ENCODE assay signal across 7 mouse cellular contexts in genomic region chr2:51973410-51973968, GRCm38 (mm10). TPM values are rescaled to one million over a fixed set of nuclear protein-coding genes. Genes with fewer than 3 reads are reported as not detected.
DNase-seq lines count a peak whose midpoint lies in the region; ATAC-seq and TF ChIP-seq lines count a peak whose summit lies in the region.

Gene Nmi (minus strand): TSS chr2:51973494.

- peak within 1 kb of the TSS; percentile 61 for H3K9ac ChIP-seq in heart, embryonic 15.5 days
- H3K9ac ChIP-seq in limb, embryonic 11.5 days (ENCODE audit: low read length): peak within 1 kb of the TSS; percentile 63
- H3K9ac ChIP-seq in midbrain, postnatal 0 days (replicated peaks; ENCODE audit: low read length, poor library complexity, severe bottlenecking): 0 out of 2 replicates have a peak within 1 kb of the TSS, but pooled peaks have one; percentile 29

- H3K4me1 ChIP-seq in heart, embryonic 15.5 days (replicated peaks): peaks cover 4% of the 10 kb centered on the region
- H3K4me1 ChIP-seq in limb, embryonic 11.5 days (ENCODE audit: control insufficient read depth, insufficient read depth, low read length): no peaks in the 10 kb centered on the region
- no peaks in the 10 kb centered on the region for H3K4me1 ChIP-seq in midbrain, postnatal 0 days (ENCODE audit: insufficient read depth, low read length)

- no peak for DNase-seq in urinary bladder, adult 2 months (ENCODE audit: low spot score)
- no peak for DNase-seq in urinary bladder, postnatal 4 days (ENCODE audit: low spot score in 2 of 2)
- peak; percentile 11 to 29 for DNase-seq in cerebellum, postnatal 14 days
- DNase-seq in limb, embryonic 11.5 days (ENCODE audit: low spot score): peak; percentile 28
- DNase-seq in midbrain, postnatal 0 days (ENCODE audit: low spot score): peak; percentile 14
- DNase-seq in gastrocnemius, postnatal 36 days: no peak

- peak within 1 kb of the TSS; percentile 61 for H3K4me2 ChIP-seq in heart, embryonic 15.5 days
- H3K4me2 ChIP-seq in limb, embryonic 11.5 days (ENCODE audit: low read depth, severe bottlenecking): peak within 1 kb of the TSS; percentile 60
- H3K4me2 ChIP-seq in midbrain, postnatal 0 days (ENCODE audit: low read depth, low read length, poor library complexity, severe bottlenecking): peak within 1 kb of the TSS; percentile 92

- peak within 1 kb of the TSS; percentile 83 for H3K27ac ChIP-seq in heart, embryonic 15.5 days
- H3K27ac ChIP-seq in limb, embryonic 11.5 days (replicated peaks; ENCODE audit: low read depth, low read length): no peak within 1 kb of the TSS; the same call in 1 of the 2 replicates
- H3K27ac ChIP-seq in midbrain, postnatal 0 days (ENCODE audit: low read depth, low read length): peak within 1 kb of the TSS; percentile 70

- no peaks in the 10 kb centered on the region for H3K9me3 ChIP-seq in heart, embryonic 15.5 days (replicated peaks)
- H3K9me3 ChIP-seq in limb, embryonic 11.5 days (ENCODE audit: control insufficient read depth, low read length): no peaks in the 10 kb centered on the region
- H3K9me3 ChIP-seq in midbrain, postnatal 0 days (ENCODE audit: low read length): no peaks in the 10 kb centered on the region

- intact Hi-C loops in gastrocnemius, postnatal 36 days (cut with DNase I): no loop called here

- WGBS in heart, embryonic 15.5 days: 64% methylated on average over 9 of the region's 9 CpGs
- WGBS in limb, embryonic 11.5 days: 82% methylated on average over 9 of the region's 9 CpGs
- WGBS in midbrain, postnatal 0 days: 68% methylated on average over 9 of the region's 9 CpGs

- ATAC-seq in heart, embryonic 15.5 days (replicated peaks; ENCODE audit: insufficient number of reproducible peaks, insufficient read depth, low FRiP score, low read depth): peak; percentile 76; the same call in 1 of the 2 replicates
- ATAC-seq in limb, embryonic 11.5 days (ENCODE audit: insufficient number of reproducible peaks, low FRiP score, low TSS enrichment, low read depth): 0 out of 2 replicates have a peak, but pooled peaks have one; percentile 44
- no peak for ATAC-seq in midbrain, postnatal 0 days (ENCODE audit: low FRiP score)

- no peaks in the 10 kb centered on the region for H3K27me3 ChIP-seq in heart, embryonic 15.5 days
- H3K27me3 ChIP-seq in limb, embryonic 11.5 days (ENCODE audit: control insufficient read depth, insufficient read depth, low read length): no peaks in the 10 kb centered on the region
- no peaks in the 10 kb centered on the region for H3K27me3 ChIP-seq in midbrain, postnatal 0 days (ENCODE audit: insufficient read depth, low read length)

- no peak for TF ChIP-seq CTCF in midbrain, postnatal 0 days (IDR thresholded peaks at IDR 0.05)

- peak within 1 kb of the TSS; percentile 60 for H3K4me3 ChIP-seq in heart, embryonic 15.5 days
- H3K4me3 ChIP-seq in limb, embryonic 11.5 days (ENCODE audit: low read depth, low read length): peak within 1 kb of the TSS; percentile 55
- peak within 1 kb of the TSS; percentile 61 for H3K4me3 ChIP-seq in midbrain, postnatal 0 days (ENCODE audit: low read depth, low read length)

- no peaks in the 10 kb centered on the region for H3K36me3 ChIP-seq in heart, embryonic 15.5 days
- no peaks in the 10 kb centered on the region for H3K36me3 ChIP-seq in limb, embryonic 11.5 days (ENCODE audit: control insufficient read depth, insufficient read depth, low read length)
- H3K36me3 ChIP-seq in midbrain, postnatal 0 days (ENCODE audit: insufficient read depth, low read length): no peaks in the 10 kb centered on the region

RNA-seq across cellular contexts. Expression of gene Nmi, which starts in this region (rescaled TPM):
- 25.2 and 26.5 TPM in 2 replicates for polyA plus RNA-seq in urinary bladder, adult 2 months (2012; rRNA removed)
- 16.2 and 18.2 TPM in 2 replicates for polyA plus RNA-seq in heart, embryonic 15.5 days (2015; fragmentation: Nextera tagmentation; extraction: Ambion mirVana)
- 8.3 and 8.9 TPM in 2 replicates for polyA plus RNA-seq in limb, embryonic 11.5 days (2014; fragmentation: Nextera tagmentation; extraction: Ambion mirVana)
- total RNA-seq in midbrain, postnatal 0 days (2014; rRNA removed): 1.8 and 4.2 TPM in 2 replicates
- polyA plus RNA-seq in midbrain, postnatal 0 days (2015; fragmentation: Nextera tagmentation; extraction: Ambion mirVana): 6.4 and 6.5 TPM in 2 replicates
- total RNA-seq in gastrocnemius, postnatal 36 days (2021): 1 to 10 TPM; 2.1 to 2.3 TPM

Comparison
In these comparisons a context has a peak if more than half of its experiments do, and no peak if none do; other contexts are left out.
1. DNase-seq: peak in cerebellum, postnatal 14 days (2 of 2), limb, embryonic 11.5 days (single experiment) and midbrain, postnatal 0 days (single experiment); none in urinary bladder, adult 2 months (single experiment), urinary bladder, postnatal 4 days (0 of 2) and gastrocnemius, postnatal 36 days (0 of 2).
2. Peak in every context shown above with its lines, with median percentiles within 50 percentile points of each other: H3K4me2 ChIP-seq, H3K4me3 ChIP-seq and H3K9ac ChIP-seq.